In genomic region chr9:121331878-121332630, GRCm38 (mm10) we compare ENCODE assay signal across 8 mouse cellular contexts. TPM values are rescaled to one million over a fixed set of nuclear protein-coding genes. Genes with fewer than 3 reads are reported as not detected.
DNase-seq lines count a peak whose midpoint lies in the region; ATAC-seq and TF ChIP-seq lines count a peak whose summit lies in the region.

No protein-coding gene starts in this region.

- H3K4me3 ChIP-seq in kidney, adult 2 months (ENCODE audit: insufficient read depth, low read depth, low read length): no peak overlapping the region
- H3K4me3 ChIP-seq in forebrain, embryonic 15.5 days: no peak overlapping the region
- H3K4me3 ChIP-seq in hindbrain, embryonic 14.5 days (replicated peaks; ENCODE audit: low read length): no peak overlapping the region
- H3K4me3 ChIP-seq in lung, embryonic 15.5 days: no peak overlapping the region

- TF ChIP-seq POLR2A in kidney, adult 2 months (IDR thresholded peaks at IDR 0.05; ENCODE audit: low read depth, low read length): no peak

- peak; percentile 69 for ATAC-seq in Patski
- ATAC-seq in forebrain, embryonic 15.5 days (replicated peaks): peak; percentile 77
- peak; percentile 82 for ATAC-seq in hindbrain, embryonic 14.5 days (ENCODE audit: low FRiP score)
- ATAC-seq in lung, embryonic 15.5 days (ENCODE audit: borderline replicate concordance, extremely low read depth, low FRiP score, low TSS enrichment): peak; percentile 80

- H3K9me3 ChIP-seq in forebrain, embryonic 15.5 days: no peaks in the 10 kb centered on the region
- H3K9me3 ChIP-seq in hindbrain, embryonic 14.5 days (ENCODE audit: control insufficient read depth, low read length): no peaks in the 10 kb centered on the region
- H3K9me3 ChIP-seq in lung, embryonic 15.5 days: no peaks in the 10 kb centered on the region

- no peaks in the 10 kb centered on the region for H3K27me3 ChIP-seq in kidney, adult 2 months (replicated peaks; ENCODE audit: control insufficient read depth, insufficient read depth, low read length)
- H3K27me3 ChIP-seq in Patski: no peaks in the 10 kb centered on the region
- no peaks in the 10 kb centered on the region for H3K27me3 ChIP-seq in forebrain, embryonic 15.5 days
- no peaks in the 10 kb centered on the region for H3K27me3 ChIP-seq in hindbrain, embryonic 14.5 days (ENCODE audit: control insufficient read depth, insufficient read depth, low read length)
- H3K27me3 ChIP-seq in lung, embryonic 15.5 days: no peaks in the 10 kb centered on the region

- POLR2A ChIA-PET in Patski (lab: Charles Lee): interaction anchor here (0.7 kb wide), 1 partner anchor 100 kb away, joined by 4 read pairs; no protein-coding TSS in a partner anchor

- DNase-seq in kidney, adult 2 months: peak; percentile 59
- no peak for DNase-seq in kidney, adult 8-10 months
- DNase-seq in Patski (ENCODE audit: low read depth, low spot score): peak; percentile 64
- peak; percentile 76 for DNase-seq in hindbrain, embryonic 14.5 days (ENCODE audit: low spot score)
- peak; percentile 80 for DNase-seq in retina, embryonic 14.5 days (ENCODE audit: low spot score)
- no peak for DNase-seq in natural killer cell, adult 2 months (ENCODE audit: low spot score in 2 of 2)

- no peak for TF ChIP-seq CTCF in kidney, adult 2 months (conservative IDR thresholded peaks at IDR 0.05; ENCODE audit: insufficient read depth, insufficient read length, low read depth, low read length)
- no peak for TF ChIP-seq CTCF in Patski (IDR thresholded peaks at IDR 0.05)

- peak overlapping the region; percentile 61 for H3K27ac ChIP-seq in kidney, adult 2 months (ENCODE audit: insufficient read depth, low read depth, low read length)
- H3K27ac ChIP-seq in forebrain, embryonic 15.5 days (replicated peaks): peak overlapping the region; percentile 89
- peak overlapping the region; percentile 86 for H3K27ac ChIP-seq in hindbrain, embryonic 14.5 days
- H3K27ac ChIP-seq in lung, embryonic 15.5 days: peak overlapping the region; percentile 86

- H3K4me1 ChIP-seq in kidney, adult 2 months (ENCODE audit: control insufficient read depth, insufficient read depth, low read length): peaks cover 22% of the 10 kb centered on the region
- H3K4me1 ChIP-seq in forebrain, embryonic 15.5 days: peaks cover 51% of the 10 kb centered on the region
- H3K4me1 ChIP-seq in hindbrain, embryonic 14.5 days (replicated peaks; ENCODE audit: control insufficient read depth, insufficient read depth, low read length): peaks cover 39% of the 10 kb centered on the region
- H3K4me1 ChIP-seq in lung, embryonic 15.5 days: peaks cover 66% of the 10 kb centered on the region

- 8% methylated on average over 8 of the region's 8 CpGs for WGBS in kidney, adult 2 months
- WGBS in forebrain, embryonic 15.5 days: under 1% methylated on average over 8 of the region's 8 CpGs
- WGBS in hindbrain, embryonic 14.5 days: under 1% methylated on average over 8 of the region's 8 CpGs
- 4% methylated on average over 8 of the region's 8 CpGs for WGBS in lung, embryonic 15.5 days

- CTCF ChIA-PET in Patski (lab: Charles Lee): no interaction called here

- no peak overlapping the region for H3K9ac ChIP-seq in forebrain, embryonic 15.5 days (replicated peaks)
- 0 out of 2 replicates have a peak overlapping the region, but pooled peaks have one; percentile 17 for H3K9ac ChIP-seq in hindbrain, embryonic 14.5 days
- H3K9ac ChIP-seq in lung, embryonic 15.5 days: 0 out of 2 replicates have a peak overlapping the region, but pooled peaks have one; percentile 14

- in situ Hi-C loops in Patski (cut with MboI; ENCODE audit: low pct_unique_long_range_greater_than_20kb): no loop called here

- no peaks in the 10 kb centered on the region for H3K36me3 ChIP-seq in kidney, adult 2 months (ENCODE audit: control insufficient read depth, insufficient read depth, low read length)
- H3K36me3 ChIP-seq in forebrain, embryonic 15.5 days: no peaks in the 10 kb centered on the region
- H3K36me3 ChIP-seq in hindbrain, embryonic 14.5 days (replicated peaks; ENCODE audit: control insufficient read depth, insufficient read depth): no peaks in the 10 kb centered on the region
- H3K36me3 ChIP-seq in lung, embryonic 15.5 days: no peaks in the 10 kb centered on the region

- H3K4me2 ChIP-seq in forebrain, embryonic 15.5 days (replicated peaks): peak overlapping the region; percentile 8; the same call in 1 of the 2 replicates
- peak overlapping the region; percentile 26; the same call in 1 of the 2 replicates for H3K4me2 ChIP-seq in hindbrain, embryonic 14.5 days (replicated peaks)
- H3K4me2 ChIP-seq in lung, embryonic 15.5 days: peak overlapping the region; percentile 33

RNA-seq across cellular contexts. Expression of gene Trak1, which starts 34.8 kb away (rescaled TPM):
- polyA plus RNA-seq in kidney, adult 2 months (2012; rRNA removed): 65.1 and 65.2 TPM in 2 replicates
- polyA plus RNA-seq in Patski (2021): 49.4 TPM
- 75.8 and 78.7 TPM in 2 replicates for polyA plus RNA-seq in forebrain, embryonic 15.5 days (2015; fragmentation: Nextera tagmentation; extraction: Ambion mirVana)
- 63.0 and 65.9 TPM in 2 replicates for polyA plus RNA-seq in hindbrain, embryonic 14.5 days (2014; fragmentation: Nextera tagmentation; extraction: Ambion mirVana)
- 24.1 and 25.3 TPM in 2 replicates for polyA plus RNA-seq in lung, embryonic 15.5 days (2015; fragmentation: Nextera tagmentation; extraction: Ambion mirVana)

RNA-seq across cellular contexts. Expression of gene Ulk4, which starts 55.1 kb away (rescaled TPM):
- polyA plus RNA-seq in kidney, adult 2 months (2012; rRNA removed): 1.9 and 4.8 TPM in 2 replicates
- 6.2 TPM for polyA plus RNA-seq in Patski (2021)
- 127 and 134 TPM in 2 replicates for polyA plus RNA-seq in forebrain, embryonic 15.5 days (2015; fragmentation: Nextera tagmentation; extraction: Ambion mirVana)
- 50.0 and 65.6 TPM in 2 replicates for polyA plus RNA-seq in hindbrain, embryonic 14.5 days (2014; fragmentation: Nextera tagmentation; extraction: Ambion mirVana)
- polyA plus RNA-seq in lung, embryonic 15.5 days (2015; fragmentation: Nextera tagmentation; extraction: Ambion mirVana): 149 and 164 TPM in 2 replicates

Comparison
In these comparisons a context has a peak if more than half of its experiments do, and no peak if none do; other contexts are left out.
1. DNase-seq: peak in kidney, adult 2 months (single experiment), Patski (single experiment), hindbrain, embryonic 14.5 days (single experiment) and retina, embryonic 14.5 days (single experiment); none in kidney, adult 8-10 months (0 of 2) and natural killer cell, adult 2 months (0 of 2).
2. Peak in every context shown above with its lines, with median percentiles within 50 percentile points of each other: H3K27ac ChIP-seq, ATAC-seq and H3K4me2 ChIP-seq.